Mouse (Mus musculus): ENCODE measurements at regions not wholly inside any gene's neighbourhood (a gene's known extent, or its start where the extent isn't known, plus 50 kb on each side); places are given as distances from the start of the nearest gene placed in this dataset.

DNA sequence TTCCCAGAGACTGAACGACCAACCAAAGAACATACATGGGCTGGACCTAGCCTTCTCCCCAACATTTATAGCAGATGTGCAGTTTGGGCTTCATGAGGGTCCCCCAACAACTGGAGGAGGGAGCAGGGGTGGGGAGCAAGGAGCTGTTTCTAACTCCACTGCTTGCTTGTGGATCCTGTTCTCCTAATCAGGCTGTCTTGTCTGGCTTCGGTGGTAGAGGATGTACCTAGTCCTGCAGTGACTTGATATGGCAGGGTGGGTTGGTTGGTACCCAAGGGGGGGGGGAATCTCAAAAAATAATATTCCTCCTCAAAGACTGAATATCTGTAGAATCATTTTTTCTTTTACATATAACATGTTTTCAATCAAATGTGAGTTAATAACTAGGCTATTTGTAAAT, 168.3 kb upstream of the Jmjd1c start:
- TF ChIP-seq CTCF (IDR thresholded peaks at IDR 0.05; ENCODE audit: borderline replicate concordance, control insufficient read depth, extremely low read depth, insufficient read depth, low read length, poor library complexity) (no peak), POLR2A (IDR thresholded peaks at IDR 0.05; ENCODE audit: control insufficient read depth, extremely low read depth, insufficient read depth, low read length, poor library complexity) (no peak)
